Mouse (Mus musculus): Measurements from ENCODE around the gene Olfr1434. TPM values are rescaled to one million over a fixed set of nuclear protein-coding genes. Genes with fewer than 3 reads are reported as not detected.
"Not testable (repeated sequence)": the region's sequence is repeated elsewhere in the genome, so short reads cannot be mapped to it uniquely, and the experiment has no call there.

Olfr1434 gene
- not detected in 2 replicates for polyA plus RNA-seq (2012; rRNA removed)

- no peak for DNase-seq (ENCODE audit: low read depth)
Observed at GRCm38 (mm10) chr19:12279554-12279953, at the start of gene Olfr1434. Gene Olfr1434, plus strand, starts transcription at chr19:12279854.

- DNase-seq (ENCODE audit: low read depth), result not testable (repeated sequence)
Observed at GRCm38 (mm10) chr19:12232496-12232895, 47.2 kb upstream of the Olfr1434 start, which contains the start of gene Olfr1432. Gene Olfr1432, minus strand, starts transcription at chr19:12232596.

- no peak for DNase-seq (ENCODE audit: low read depth)
Observed at GRCm38 (mm10) chr19:12241559-12241958, 38.1 kb upstream of the Olfr1434 start, which contains the start of gene Olfr262. Gene Olfr262, minus strand, starts transcription at chr19:12241659.

- DNase-seq (ENCODE audit: low read depth), result no peak
Observed at GRCm38 (mm10) chr19:12260732-12261131, 18.9 kb upstream of the Olfr1434 start, which contains the start of gene Olfr235. Gene Olfr235, plus strand, starts transcription at chr19:12261032.

- DNase-seq (ENCODE audit: low read depth), result no peak
Observed at GRCm38 (mm10) chr19:12292979-12293378, 13.3 kb downstream of the Olfr1434 start.

GRCm38 (mm10) chr19:12299030-12299429 is 19.4 kb downstream of the Olfr1434 start, which contains the start of gene Olfr1436:
Gene Olfr1436, minus strand, starts transcription at chr19:12299130.
- DNase-seq (ENCODE audit: low read depth), result not testable (repeated sequence)

- no peak for DNase-seq (ENCODE audit: low read depth)
Observed at GRCm38 (mm10) chr19:12325001-12325400, 45.3 kb downstream of the Olfr1434 start, which contains the start of gene Olfr1437. Gene Olfr1437, minus strand, starts transcription at chr19:12325101.

Other genes with a start within 250 kb of the Olfr1434 start
- not detected in 2 replicates for gene Olfr1423, start 238.5 kb upstream of the Olfr1434 start, polyA plus RNA-seq (2012; rRNA removed)
- not detected in 2 replicates for gene Olfr1424, start 217.2 kb upstream of the Olfr1434 start, polyA plus RNA-seq (2012; rRNA removed)
- not detected in 2 replicates for gene Olfr1425, start 202.1 kb upstream of the Olfr1434 start, polyA plus RNA-seq (2012; rRNA removed)
- not detected in 2 replicates for gene Olfr1426, start 187.8 kb upstream of the Olfr1434 start, polyA plus RNA-seq (2012; rRNA removed)
- not detected in 2 replicates for gene Olfr1427, start 176.5 kb upstream of the Olfr1434 start, polyA plus RNA-seq (2012; rRNA removed)
- gene Olfr1428, start 164.0 kb upstream of the Olfr1434 start, polyA plus RNA-seq (2012; rRNA removed), result not detected in 2 replicates
- gene Olfr76, start 156.7 kb upstream of the Olfr1434 start, polyA plus RNA-seq (2012; rRNA removed), result not detected in 2 replicates
- gene Olfr1555-ps1, start 109.7 kb upstream of the Olfr1434 start, polyA plus RNA-seq (2012; rRNA removed), result not detected in 2 replicates
- not detected in 2 replicates for gene Olfr1431, start 79.2 kb upstream of the Olfr1434 start, polyA plus RNA-seq (2012; rRNA removed)
- gene Olfr1432, start 47.3 kb upstream of the Olfr1434 start, polyA plus RNA-seq (2012; rRNA removed), result not detected in 2 replicates
- gene Olfr262, start 38.2 kb upstream of the Olfr1434 start, polyA plus RNA-seq (2012; rRNA removed), result not detected in 2 replicates
- not detected in 2 replicates for gene Olfr235, start 18.8 kb upstream of the Olfr1434 start, polyA plus RNA-seq (2012; rRNA removed)
- not detected in 2 replicates for gene Olfr1436, start 19.3 kb downstream of the Olfr1434 start, polyA plus RNA-seq (2012; rRNA removed)
- gene Olfr1437, start 45.2 kb downstream of the Olfr1434 start, polyA plus RNA-seq (2012; rRNA removed), result not detected in 2 replicates
- not detected in 2 replicates for gene Olfr1438-ps1, start 56.1 kb downstream of the Olfr1434 start, polyA plus RNA-seq (2012; rRNA removed)
- not detected in 2 replicates for gene Olfr1440, start 107.4 kb downstream of the Olfr1434 start, polyA plus RNA-seq (2012; rRNA removed)
- gene Olfr1441, start 137.6 kb downstream of the Olfr1434 start, polyA plus RNA-seq (2012; rRNA removed), result not detected in 2 replicates
- gene Pfpl, start 148.1 kb downstream of the Olfr1434 start, polyA plus RNA-seq (2012; rRNA removed), result not detected in 2 replicates
- gene Mpeg1, start 180.9 kb downstream of the Olfr1434 start, polyA plus RNA-seq (2012; rRNA removed), result 8.0 and 10.0 TPM in 2 replicates
- gene Dtx4, start 221.6 kb downstream of the Olfr1434 start, polyA plus RNA-seq (2012; rRNA removed), result 33.0 and 34.9 TPM in 2 replicates